Mouse (Mus musculus) lung, postnatal 14 days (tissue): ENCODE data around the gene Rerg.

ENCODE experiments used
- DNase-seq: peaks from one replicate; pipeline ENCODE4 v3.0.0; 2021

Rerg gene

GRCm38 (mm10) chr6:137170226-137170625 lies at the start of gene Rerg:
Gene Rerg, minus strand, starts transcription at chr6:137170497.
- no peak for DNase-seq

DNA sequence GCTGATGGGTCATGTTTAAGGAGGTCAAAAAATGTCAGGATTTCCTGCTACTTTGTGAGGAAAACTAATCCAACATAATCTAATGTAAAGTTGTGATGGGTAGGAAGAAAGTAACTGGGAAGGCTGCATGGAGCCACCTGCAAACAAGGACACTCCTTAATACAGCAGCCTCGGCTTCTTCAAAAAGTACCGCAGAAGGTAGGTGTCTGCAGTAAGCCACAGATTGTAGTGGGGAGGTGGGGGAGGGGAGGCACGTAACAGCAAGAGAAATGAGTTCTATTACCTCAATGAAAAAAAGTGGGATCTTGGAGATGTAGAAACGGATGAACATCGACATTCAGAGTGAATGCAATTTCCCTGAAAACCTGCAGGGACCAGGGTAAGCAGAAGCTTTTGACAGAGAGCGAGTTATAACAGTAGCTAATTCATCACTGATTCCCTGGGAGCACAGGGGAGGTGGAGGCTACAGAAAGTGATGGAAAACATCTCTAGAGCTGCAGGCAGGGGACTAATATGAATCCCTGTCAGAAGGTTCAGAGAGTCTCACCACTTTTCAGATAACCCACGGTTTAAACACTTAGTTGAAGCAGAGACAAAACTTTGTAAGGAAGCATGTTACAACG lies 47.7 kb upstream of the Rerg start:
- DNase-seq, result no peak

- DNase-seq, result no peak
These were observed 41.1 kb upstream of the Rerg start for GRCm38 (mm10) chr6:137211441-137211840.

DNA sequence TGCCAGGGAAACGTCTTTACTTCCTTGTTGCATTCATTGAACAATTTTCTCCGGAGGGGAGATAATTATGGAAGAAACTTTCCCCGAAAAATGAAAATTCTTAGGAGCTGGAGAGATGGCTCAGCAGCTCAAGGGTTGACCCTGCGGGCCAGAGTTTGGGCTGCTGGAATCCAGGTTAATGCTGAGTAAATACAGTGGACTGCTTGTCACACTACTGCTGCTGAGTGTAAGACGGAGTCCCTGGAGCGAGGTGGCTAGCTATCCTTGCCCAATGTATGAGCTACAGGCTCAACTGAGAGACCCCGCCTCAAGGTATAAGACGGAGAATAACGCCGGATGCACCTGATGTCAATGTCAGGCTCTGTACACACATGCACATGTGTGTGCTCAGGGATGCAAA lies 40.7 kb upstream of the Rerg start:
- DNase-seq, result no peak

DNA sequence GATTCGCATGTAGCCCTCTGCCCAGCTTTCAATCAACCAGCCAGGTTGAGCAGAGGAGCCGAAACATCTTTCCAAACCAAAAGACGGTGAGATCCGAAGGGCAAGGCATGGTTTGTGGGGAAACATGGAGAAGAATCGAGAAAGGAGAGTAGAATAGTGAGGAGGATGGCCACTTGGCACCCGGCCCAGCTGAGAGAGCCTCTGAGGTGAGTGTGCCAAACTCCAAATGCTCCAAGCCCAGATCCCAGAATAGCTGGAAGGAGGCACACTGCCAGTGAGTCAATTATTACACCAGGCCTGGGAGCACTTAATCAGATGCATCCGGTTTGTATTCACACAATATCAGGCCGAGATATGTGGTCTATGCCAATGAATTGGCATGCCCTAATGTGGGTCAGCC lies 39.7 kb upstream of the Rerg start:
- peak; percentile 42 for DNase-seq

- DNase-seq, result no peak
These were observed 36.8 kb upstream of the Rerg start for GRCm38 (mm10) chr6:137207126-137207525.

GRCm38 (mm10) chr6:137205662-137206400 lies 35.5 kb upstream of the Rerg start:
- DNase-seq, result peak; percentile 14

DNA sequence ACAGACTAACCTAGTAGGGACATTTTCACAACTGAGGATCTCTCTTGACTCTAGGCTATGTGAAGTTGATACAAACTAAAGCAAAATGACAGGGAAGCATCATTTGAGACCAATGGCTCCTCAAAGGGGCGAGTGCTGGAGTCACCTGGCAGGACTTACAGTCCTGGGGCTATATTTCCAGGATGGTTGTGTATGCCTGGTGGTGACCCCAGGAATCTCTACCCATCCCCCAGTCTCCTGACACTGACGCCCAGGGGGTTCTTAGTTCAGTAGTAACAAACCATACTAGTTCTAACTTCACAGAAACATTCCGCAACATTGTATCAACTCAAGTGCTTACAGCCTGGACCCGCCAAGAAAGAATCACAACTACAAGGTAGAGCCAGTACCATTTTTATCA lies 32.4 kb upstream of the Rerg start:
- no peak for DNase-seq

DNA sequence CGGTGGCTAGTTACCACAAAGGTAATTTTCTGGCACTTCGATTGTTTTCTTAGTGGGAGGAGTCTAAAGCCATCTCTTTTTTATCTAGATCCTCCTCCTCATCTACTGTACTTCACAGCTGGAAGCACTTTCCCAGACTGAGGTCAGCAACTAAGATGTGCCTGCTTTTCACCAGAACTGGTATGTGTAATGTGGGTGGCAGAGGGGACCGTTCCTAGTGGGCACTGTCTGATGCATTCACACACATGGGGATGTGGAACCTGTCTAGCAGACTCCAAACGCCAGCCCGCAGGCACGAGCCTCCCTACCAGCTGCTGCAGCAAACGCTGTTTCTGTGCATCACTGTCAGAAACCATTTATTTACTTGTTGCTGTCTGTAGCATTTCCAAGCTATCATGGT lies 31.3 kb upstream of the Rerg start:
- no peak for DNase-seq

DNA sequence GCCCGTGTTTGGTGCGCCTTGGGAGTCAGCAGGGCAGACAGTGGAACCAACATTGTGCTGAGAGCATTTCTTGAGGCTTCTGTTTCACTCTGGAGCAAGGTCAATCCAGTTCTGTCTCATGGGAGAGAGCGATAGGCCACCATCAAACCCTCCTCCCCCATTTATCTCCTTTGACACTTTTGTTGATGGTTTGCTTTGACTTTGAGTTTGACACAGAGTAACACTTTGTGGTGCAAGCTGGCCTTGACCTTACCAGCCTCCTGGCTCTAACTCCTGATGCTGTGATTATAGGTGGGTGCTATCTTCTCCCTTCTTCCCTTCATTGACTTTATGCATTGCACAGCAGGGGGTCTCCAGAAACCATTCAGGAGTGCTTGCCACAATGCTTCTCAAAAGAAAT lies 30.9 kb upstream of the Rerg start:
- DNase-seq, result no peak

GRCm38 (mm10) chr6:137192063-137192462 lies 21.8 kb upstream of the Rerg start:
- DNase-seq, result peak; percentile 35

DNA sequence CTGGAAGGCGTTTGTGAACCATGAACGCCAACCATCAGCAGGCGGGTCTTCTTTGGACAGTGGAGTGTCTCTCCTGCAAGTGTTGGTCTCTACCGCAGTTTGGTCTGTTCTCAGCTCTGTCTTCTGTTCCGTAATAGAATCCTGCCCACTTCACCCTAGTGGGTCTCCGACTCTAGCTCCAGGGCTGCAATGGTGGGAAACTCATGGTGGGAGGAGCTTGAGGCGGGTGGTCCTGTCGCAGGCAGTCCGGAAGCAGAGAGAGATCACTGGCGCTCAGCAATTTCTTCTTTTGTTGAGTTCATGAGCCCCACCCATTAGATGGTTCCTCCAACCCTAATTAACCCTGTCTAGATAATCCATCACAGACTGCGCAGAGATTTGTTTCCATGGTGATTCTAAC lies 20.7 kb upstream of the Rerg start:
- no peak for DNase-seq

DNA sequence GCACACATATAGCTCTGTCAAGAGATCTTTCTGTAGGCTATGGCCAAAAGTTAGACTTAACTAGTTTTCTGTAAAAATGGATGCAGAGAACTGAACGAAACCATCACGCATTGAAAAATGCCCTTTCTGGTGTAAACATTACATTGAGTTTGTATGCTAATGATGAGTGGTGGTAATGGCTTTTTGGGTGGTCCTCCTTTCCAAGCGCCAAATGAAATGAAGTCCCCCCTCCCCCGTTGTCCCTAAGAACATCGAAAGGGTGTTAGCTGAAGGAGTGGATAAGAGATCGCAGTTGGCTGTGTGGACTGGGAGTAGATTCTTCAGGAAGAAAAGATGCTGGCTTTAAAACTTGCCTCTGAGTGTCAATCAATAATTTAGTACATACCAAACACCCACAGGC lies 20.3 kb upstream of the Rerg start:
- no peak for DNase-seq

- no peak for DNase-seq
These were observed 18.2 kb upstream of the Rerg start for GRCm38 (mm10) chr6:137188375-137188926.

DNA sequence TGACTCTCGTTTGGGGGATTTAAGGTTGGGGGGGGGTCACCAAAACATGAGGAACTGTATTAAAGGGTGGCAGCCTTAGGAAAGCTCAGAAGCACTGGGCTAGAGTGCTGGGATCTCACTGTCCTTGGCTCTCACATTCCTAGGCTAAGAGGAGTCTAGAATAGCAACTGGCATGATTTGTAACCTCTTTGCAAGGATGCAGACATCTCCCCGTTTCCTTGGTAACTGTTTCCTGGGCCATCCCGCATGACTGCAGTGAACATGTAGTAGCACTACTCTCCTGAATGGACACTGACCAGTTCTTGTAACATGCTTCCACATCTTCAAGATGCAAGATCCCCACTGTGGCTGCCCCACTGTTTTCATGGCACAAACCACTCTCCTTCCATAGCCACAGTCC lies 17.1 kb upstream of the Rerg start:
- no peak for DNase-seq

DNA sequence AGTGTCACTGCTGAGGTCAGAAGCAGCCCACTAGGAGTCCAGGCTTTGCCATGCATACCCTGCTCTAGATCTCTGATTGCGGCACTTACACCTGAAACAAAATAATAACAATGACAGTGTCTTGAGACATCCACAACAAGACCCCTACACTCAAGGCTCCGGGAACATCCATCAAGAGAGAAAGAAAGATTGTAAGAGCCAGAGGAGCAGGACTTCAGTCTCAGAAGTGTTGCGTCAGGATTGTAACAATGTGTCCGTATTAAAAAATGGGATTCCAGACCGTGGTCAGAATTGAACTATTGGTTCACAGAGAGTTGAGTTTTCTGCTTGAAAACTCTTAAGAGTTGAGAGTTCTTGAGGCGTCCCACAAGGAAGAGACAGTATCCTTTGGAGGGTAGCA lies 10.3 kb upstream of the Rerg start:
- DNase-seq, result no peak

GRCm38 (mm10) chr6:137180115-137180514 lies 9.8 kb upstream of the Rerg start:
- DNase-seq, result peak; percentile 31

- no peak for DNase-seq
These were observed 8.7 kb upstream of the Rerg start for GRCm38 (mm10) chr6:137179026-137179425.

DNA sequence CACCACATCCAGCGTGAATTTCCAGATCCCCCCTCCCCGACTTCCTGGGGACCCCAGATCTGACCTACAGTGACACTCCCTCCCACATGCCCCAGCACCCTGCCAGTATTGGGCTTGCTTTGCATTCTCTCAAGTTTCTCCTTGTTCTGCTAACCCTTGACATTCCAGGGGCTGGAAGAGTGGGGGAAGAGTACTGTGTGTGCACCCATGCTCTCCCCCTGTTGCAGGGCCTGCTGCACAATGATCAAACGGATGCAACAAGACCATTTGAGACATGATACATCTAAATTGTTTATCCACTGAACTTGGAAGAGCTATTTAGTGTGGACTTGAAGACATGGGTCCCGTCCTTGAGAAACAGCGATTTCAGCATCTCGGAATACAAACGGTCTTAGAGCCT lies 349 bp upstream of the Rerg start:
- DNase-seq, result peak; percentile 16

GRCm38 (mm10) chr6:137169171-137169968 lies 927 bp downstream of the Rerg start:
- DNase-seq, result peak; percentile 96

- no peak for DNase-seq
These were observed 3.5 kb downstream of the Rerg start for GRCm38 (mm10) chr6:137166843-137167242.

- no peak for DNase-seq
These were observed 6.7 kb downstream of the Rerg start for GRCm38 (mm10) chr6:137163571-137163970.

DNA sequence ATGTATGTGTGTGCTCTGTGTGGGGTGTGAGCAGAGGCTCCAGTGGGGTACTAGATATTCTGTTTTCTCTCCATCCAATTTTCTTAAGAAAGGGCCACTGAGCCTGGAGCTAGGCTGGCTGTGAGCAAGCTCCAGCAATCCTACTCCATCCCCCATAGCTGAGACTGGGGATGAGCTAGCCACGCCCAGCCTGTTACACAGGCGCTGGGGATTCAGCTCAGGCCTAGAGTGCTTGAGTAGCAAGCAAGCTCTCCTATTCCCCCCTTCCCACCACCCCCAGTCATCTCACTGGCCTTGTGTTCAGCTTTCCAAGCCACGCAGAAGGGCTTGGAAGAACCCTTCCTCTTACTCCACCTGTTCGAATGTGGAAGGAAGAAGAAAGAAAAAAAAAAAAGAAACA lies 7.2 kb downstream of the Rerg start:
- DNase-seq, result no peak

GRCm38 (mm10) chr6:137162481-137162880 lies 7.8 kb downstream of the Rerg start:
- DNase-seq, result no peak
